Mouse (Mus musculus) heart, postnatal 0 days (tissue): ENCODE data around the gene Prps1l1. TPM values are rescaled to one million over a fixed set of nuclear protein-coding genes. Genes with fewer than 3 reads are reported as not detected.

Experiments used
- ATAC-seq: fragments of 200-750 bp; cut with Nextera tagmentation; 2 replicates; pipeline ENCODE4 v1.8.0; 2017; ENCODE audit warnings: low read depth, moderate number of reproducible peaks, moderate library complexity; ENCODE audit not compliant: insufficient read depth
- DNase-seq: peaks from one replicate; pipeline ENCODE4 v3.0.0-alpha.2; 2016; ENCODE audit warnings: low spot score
- H3K27ac ChIP-seq: fragments of 300-500 bp; sonication (generic); 2 replicates; pipeline ENCODE4 v1.5.1; 2014; ENCODE audit warnings: low read depth, mild to moderate bottlenecking
- H3K27me3 ChIP-seq: fragments of 300-500 bp; sonication (generic); 2 replicates; pipeline ENCODE4 v1.6.1; 2014; ENCODE audit warnings: low read length, mixed read lengths; ENCODE audit not compliant: control insufficient read depth, insufficient read depth
- H3K36me3 ChIP-seq: fragments of 300-500 bp; sonication (generic); replicated peaks from 2 replicates; pipeline ENCODE4 v1.6.1; 2014; ENCODE audit warnings: low read length, mixed read lengths; ENCODE audit not compliant: control insufficient read depth, insufficient read depth
- H3K4me1 ChIP-seq: fragments of 300-500 bp; sonication (generic); 2 replicates; pipeline ENCODE4 v1.6.1; 2014; ENCODE audit warnings: antibody characterized with exemption; ENCODE audit not compliant: control insufficient read depth, insufficient read depth
- H3K4me2 ChIP-seq: fragments of 300-500 bp; sonication (generic); 2 replicates; pipeline ENCODE4 v1.6.1; 2014; ENCODE audit warnings: low read depth, mild to moderate bottlenecking, low read length, moderate library complexity
- H3K4me3 ChIP-seq: fragments of 300-500 bp; sonication (generic); 2 replicates; pipeline ENCODE4 v1.5.1; 2014; ENCODE audit warnings: low read depth, low read length
- H3K9ac ChIP-seq: fragments of 300-500 bp; sonication (generic); replicated peaks from 2 replicates; pipeline ENCODE4 v1.6.1; 2014; ENCODE audit warnings: low read depth, low read length, mixed read lengths
- H3K9me3 ChIP-seq: fragments of 300-500 bp; sonication (generic); replicated peaks from 2 replicates; pipeline ENCODE4 v1.6.1; 2016; ENCODE audit warnings: low read length; ENCODE audit not compliant: control insufficient read depth
- CTCF ChIP-seq: IDR thresholded peaks from 2 replicates; pipeline ENCODE4 v1.5.1; 2016; ENCODE audit warnings: antibody characterized with exemption, control low read depth, low read depth
- EP300 ChIP-seq: IDR thresholded peaks from 2 replicates; pipeline ENCODE4 v1.6.1; 2016; ENCODE audit warnings: antibody characterized with exemption, low read depth
- WGBS: fragments of 180-500 bp; shearing (Covaris S2); extraction: QIAGEN DNeasy Blood & Tissue Kit; methylation state at CpG from one replicate; pipeline ENCODE4 v1.1.7; 2014; 5-methylcytosine and 5-hydroxymethylcytosine counted together
- polyA plus RNA-seq: library from polyadenylated mRNA; unstranded; fragments of >200 nt; fragmentation: Nextera tagmentation; extraction: Ambion mirVana; gene quantifications from 2 replicates; pipeline ENCODE4 v1.2.1, GENCODE M21; 2015
- total RNA-seq: library from RNA; depleted of rRNA; stranded (reverse); fragments of >200 nt; gene quantifications from 2 replicates; pipeline ENCODE4 v1.2.3, GENCODE M21; 2014; ENCODE audit warnings: low replicate concordance; rRNA removed

Prps1l1 gene
- total and polyA plus RNA-seq, 2 experiments from 2014 or later: not detected

GRCm38 (mm10) chr12:35027533-35027932 is 43.0 kb downstream of the Prps1l1 start:
- WGBS: 57% methylated on average over 1 of the region's 1 CpGs
- no peaks in the 10 kb centered on the region for H3K4me1 ChIP-seq

More at GRCm38 (mm10) chr12:35027533-35027932, 43.0 kb downstream of the Prps1l1 start:
- TF ChIP-seq CTCF (no peak), EP300 (no peak)
- DNase-seq: no peak
- Histone ChIP-seq H3K27me3 (no peaks in the 10 kb centered on the region), H3K9me3 (no peaks in the 10 kb centered on the region), H3K9ac (no peak overlapping the region), H3K4me3 (no peak overlapping the region), H3K27ac (no peak overlapping the region), H3K4me2 (no peak overlapping the region), H3K36me3 (no peaks in the 10 kb centered on the region)
- no peak for ATAC-seq

Other genes starting within 250 kb of the Prps1l1 start
- 15.7 and 18.3 TPM in 2 replicates for gene Hdac9, start 67.7 kb upstream of the Prps1l1 start, total RNA-seq
- gene Hdac9, start 67.7 kb upstream of the Prps1l1 start, polyA plus RNA-seq: 15.6 and 20.2 TPM in 2 replicates
- gene Snx13, start 62.4 kb downstream of the Prps1l1 start, total RNA-seq: 22.3 and 22.8 TPM in 2 replicates
- 34.1 and 35.1 TPM in 2 replicates for gene Snx13, start 62.4 kb downstream of the Prps1l1 start, polyA plus RNA-seq